15 mouse cellular contexts compared by ENCODE assay signal in the genomic region with DNA sequence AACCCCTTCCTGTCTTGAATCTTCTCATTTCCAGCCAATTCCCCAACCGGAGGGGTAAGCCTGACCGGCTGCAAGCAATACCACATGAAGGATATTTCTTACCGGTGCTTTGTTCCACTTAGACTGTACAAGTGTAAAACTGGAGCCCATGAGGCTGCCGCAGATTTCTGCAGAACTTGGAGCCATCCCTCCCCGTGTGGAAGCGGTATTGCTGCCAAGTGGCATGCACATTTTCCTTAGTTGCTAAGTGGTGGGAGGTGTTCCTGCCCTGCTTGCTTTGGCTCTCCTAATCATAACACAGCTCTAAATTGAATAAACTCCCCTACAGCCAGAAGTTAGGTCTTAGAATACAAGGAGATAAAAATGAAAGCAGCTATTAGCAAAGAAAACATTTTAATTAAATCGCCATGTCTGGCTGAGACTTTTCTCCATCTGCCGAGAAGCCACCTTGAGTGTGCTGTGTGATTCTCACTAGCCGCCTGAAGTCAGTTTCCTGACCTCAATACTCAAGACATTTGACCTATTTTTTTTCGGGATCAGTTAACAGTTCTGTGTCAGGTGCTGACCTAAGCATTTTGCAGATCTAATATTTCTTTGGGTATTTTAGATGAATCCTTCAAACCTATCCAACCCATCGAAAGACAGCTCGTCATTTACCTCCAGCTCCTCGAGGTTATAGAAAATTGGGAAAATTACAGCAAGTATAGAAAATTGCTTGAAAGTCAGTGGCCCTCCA. TPM values are rescaled to one million over a fixed set of nuclear protein-coding genes. Genes with fewer than 3 reads are reported as not detected.
DNase-seq lines count a peak whose midpoint lies in the region; ATAC-seq and TF ChIP-seq lines count a peak whose summit lies in the region.
"Had no signal": no experiment of that assay in that cellular context is flagged by ENCODE, and none has a peak within 500 bp of the region (broad histone marks: within the 10 kb centered on the region; RNA-seq: fewer than 3 reads in every experiment).

No protein-coding gene starts in this region.

- H3K4me2 ChIP-seq in heart, embryonic 15.5 days = no peak overlapping the region
- H3K4me2 ChIP-seq in CH12.LX (ENCODE audit: insufficient read depth, low read depth, poor library complexity, severe bottlenecking) = no peak overlapping the region
- H3K4me2 ChIP-seq: stomach, embryonic 15.5 days had no signal

- H3K9ac ChIP-seq in heart, embryonic 15.5 days = no peak overlapping the region
- H3K9ac ChIP-seq in CH12.LX (ENCODE audit: insufficient read depth, low read depth) = no peak overlapping the region
- H3K9ac ChIP-seq: stomach, embryonic 15.5 days had no signal

- TF ChIP-seq CTCF in CH12.LX (conservative IDR thresholded peaks at IDR 0.05 in 1 of 2, IDR thresholded peaks at IDR 0.05 in 1 of 2; ENCODE audit: low read depth in 2 of 2, low read length in 2 of 2) = no peak

- WGBS in heart, embryonic 15.5 days = 63% methylated on average over 13 of the region's 13 CpGs

- in situ Hi-C loops in CH12.LX (cut with MboI; ENCODE audit: low pct_ligation_motif_present, low pct_unique_long_range_greater_than_20kb, low sequenced_read_pairs) = no loop called here

- no peak for TF ChIP-seq RAD21 in CH12.LX (IDR thresholded peaks at IDR 0.05; ENCODE audit: low read depth, low read length)

- no peak overlapping the region for H3K4me3 ChIP-seq in heart, embryonic 15.5 days
- no peak overlapping the region for H3K4me3 ChIP-seq in CH12.LX (replicated peaks in 1 of 3; ENCODE audit: low read depth in 2 of 3, low read length in 2 of 3, poor library complexity in 1 of 3)
- H3K4me3 ChIP-seq: stomach, embryonic 15.5 days had no signal

- DNase-seq in heart, adult 8-10 months (ENCODE audit: low spot score) = no peak
- no peak for DNase-seq in CH12.LX (ENCODE audit: extremely low read depth)
- peak; percentile 90 for DNase-seq in brain, adult 2 months (ENCODE audit: low read depth, low spot score)
- DNase-seq in left cerebral cortex, postnatal 10 days (ENCODE audit: extremely low spot score in 1 of 2, low spot score in 2 of 2) = peak; percentile 60 to 65
- DNase-seq in spleen, postnatal 4 days (ENCODE audit: low spot score in 2 of 2) = no peak
- no peak for DNase-seq in urinary bladder, postnatal 10 days (ENCODE audit: low spot score)
- DNase-seq: heart, postnatal 4 days; kidney, adult 8-10 months had no signal

- TF ChIP-seq POLR2A in CH12.LX (IDR thresholded peaks at IDR 0.05; ENCODE audit: low read depth, low read length) = no peak

- no peaks in the 10 kb centered on the region for H3K9me3 ChIP-seq in heart, embryonic 15.5 days (replicated peaks)
- H3K9me3 ChIP-seq in CH12.LX (replicated peaks; ENCODE audit: low read length) = no peaks in the 10 kb centered on the region
- H3K9me3 ChIP-seq: stomach, embryonic 15.5 days had no signal

- 0 out of 2 replicates have a peak overlapping the region, but pooled peaks have one; percentile 22 for H3K27ac ChIP-seq in heart, embryonic 15.5 days
- H3K27ac ChIP-seq in CH12.LX (ENCODE audit: insufficient read depth, low read depth) = no peak overlapping the region
- H3K27ac ChIP-seq: macrophage; stomach, embryonic 15.5 days had no signal

- ATAC-seq in heart, embryonic 15.5 days (replicated peaks; ENCODE audit: insufficient number of reproducible peaks, insufficient read depth, low FRiP score, low read depth) = no peak
- ATAC-seq in inflammation-experienced regulatory T-cells, adult 6 months = no peak

- H3K79me2 ChIP-seq in CH12.LX (replicated peaks; ENCODE audit: control insufficient read depth, extremely low read depth, insufficient read depth, poor library complexity, severe bottlenecking) = no peaks in the 10 kb centered on the region

- no peak for TF ChIP-seq EP300 in CH12.LX (IDR thresholded peaks at IDR 0.05; ENCODE audit: low read length)

- H3K4me1 ChIP-seq in heart, embryonic 15.5 days (replicated peaks) = peaks cover 29% of the 10 kb centered on the region
- peaks cover 13 to 29% of the 10 kb centered on the region in 2 experiments for H3K4me1 ChIP-seq in CH12.LX (ENCODE audit: control insufficient read depth in 1 of 2, insufficient read depth in 2 of 2)

- dilution Hi-C loops in CH12.LX (cut with MboI; ENCODE audit: extremely low pct_ligation_motif_present, extremely low pct_unique_long_range_greater_than_20kb, low sequenced_read_pairs) = no loop called here

- intact Hi-C loops in left cerebral cortex, postnatal 10 days (cut with DNase I) = no loop called here

- no peaks in the 10 kb centered on the region for H3K27me3 ChIP-seq in heart, embryonic 15.5 days
- no peaks in the 10 kb centered on the region for H3K27me3 ChIP-seq in CH12.LX (replicated peaks)
- H3K27me3 ChIP-seq: stomach, embryonic 15.5 days had no signal

- peaks cover 28% of the 10 kb centered on the region for H3K36me3 ChIP-seq in heart, embryonic 15.5 days
- H3K36me3 ChIP-seq in CH12.LX (replicated peaks in 1 of 2; ENCODE audit: control insufficient read depth in 1 of 2, insufficient read depth in 1 of 2, low read length in 1 of 2) = peaks cover 43 to 58% of the 10 kb centered on the region in 2 experiments

TF ChIP-seq in CH12.LX, 34 proteins besides CTCF, POLR2A, EP300 and RAD21:
- TF ChIP-seq ZMIZ1 (IDR thresholded peaks at IDR 0.05; ENCODE audit: low read depth, low read length) (no peak), MAFK (IDR thresholded peaks at IDR 0.05; ENCODE audit: insufficient replicate concordance, low read length) (peak; percentile 76)

RNA-seq across cellular contexts. Expression of gene Cad, which starts 25.6 kb away (rescaled TPM):
- 11.0 and 19.0 TPM in 2 replicates for polyA plus RNA-seq in heart, embryonic 15.5 days (2015; fragmentation: Nextera tagmentation; extraction: Ambion mirVana)
- 10 to 100 TPM; 13.0 to 17.3 (median 16.3) TPM for total RNA-seq in heart, adult 8-10 months (2022)
- total RNA-seq in CH12.LX (2012; rRNA removed) (106 and 135 TPM in 2 replicates), CH12.LX (2014; rRNA removed) (43.1 and 44.3 TPM in 2 replicates)
- polyA plus RNA-seq in CH12.LX (2012; ENCODE audit: insufficient read length, low read depth) = 108 and 123 TPM in 2 replicates
- 10 to 100 TPM; 21.5 to 25.4 TPM for total RNA-seq in left cerebral cortex, postnatal 10 days (2021)
- 10 to 100 TPM in 1 of 3 experiments, 1 to 10 TPM in 2; 5.4 to 11.8 (median 7.8) TPM for polyA plus RNA-seq in inflammation-experienced regulatory T-cells, adult 6 months (2017; shearing (Covaris generic))

RNA-seq across cellular contexts. Expression of gene Dnajc5g, which starts 25.9 kb away (rescaled TPM):
- polyA plus RNA-seq in heart, embryonic 15.5 days (2015; fragmentation: Nextera tagmentation; extraction: Ambion mirVana) = not detected in 2 replicates
- not detected for total RNA-seq in heart, adult 8-10 months (2022)
- total RNA-seq in CH12.LX (2012; rRNA removed) (not detected in 2 replicates), CH12.LX (2014; rRNA removed) (not detected in 2 replicates)
- not detected in 2 replicates for polyA plus RNA-seq in CH12.LX (2012; ENCODE audit: insufficient read length, low read depth)
- total RNA-seq in left cerebral cortex, postnatal 10 days (2021) = not detected
- not detected for polyA plus RNA-seq in inflammation-experienced regulatory T-cells, adult 6 months (2017; shearing (Covaris generic))
- total RNA-seq: heart, postnatal 4 days; monocyte, adult 5-6 weeks had no signal
- polyA plus RNA-seq: forebrain, embryonic 11.5 days; limb, embryonic 11.5 days; macrophage; stomach, embryonic 15.5 days had no signal

RNA-seq across cellular contexts. Expression of gene Slc30a3, which starts 27.8 kb away (rescaled TPM):
- polyA plus RNA-seq in heart, embryonic 15.5 days (2015; fragmentation: Nextera tagmentation; extraction: Ambion mirVana) = 0.25 and 0.36 TPM in 2 replicates
- under 1 TPM in 1 of 4 experiments, not detected in 3; 0.16 TPM for total RNA-seq in heart, adult 8-10 months (2022)
- total RNA-seq in CH12.LX (2012; rRNA removed) = not detected in 2 replicates
- total RNA-seq in CH12.LX (2014; rRNA removed) = not detected in 2 replicates
- not detected in 2 replicates for polyA plus RNA-seq in CH12.LX (2012; ENCODE audit: insufficient read length, low read depth)
- 100 to 1,000 TPM; 101 to 118 TPM for total RNA-seq in left cerebral cortex, postnatal 10 days (2021)
- under 1 TPM in 2 of 3 experiments, not detected in 1; 0.45 to 0.57 TPM for polyA plus RNA-seq in inflammation-experienced regulatory T-cells, adult 6 months (2017; shearing (Covaris generic))
- total RNA-seq: monocyte, adult 5-6 weeks had no signal
- polyA plus RNA-seq: limb, embryonic 11.5 days; macrophage had no signal

RNA-seq across cellular contexts. Expression of gene Slc5a6, which starts 31.5 kb away (rescaled TPM):
- polyA plus RNA-seq in heart, embryonic 15.5 days (2015; fragmentation: Nextera tagmentation; extraction: Ambion mirVana) = 5.8 and 9.3 TPM in 2 replicates
- 10 to 100 TPM; 10.8 to 18.8 (median 12.4) TPM for total RNA-seq in heart, adult 8-10 months (2022)
- 10.9 and 15.4 TPM in 2 replicates for total RNA-seq in CH12.LX (2012; rRNA removed)
- total RNA-seq in CH12.LX (2014; rRNA removed) = 8.9 and 9.0 TPM in 2 replicates
- 17.1 and 18.6 TPM in 2 replicates for polyA plus RNA-seq in CH12.LX (2012; ENCODE audit: insufficient read length, low read depth)
- total RNA-seq in left cerebral cortex, postnatal 10 days (2021) = 10 to 100 TPM; 15.3 to 16.5 TPM
- polyA plus RNA-seq in inflammation-experienced regulatory T-cells, adult 6 months (2017; shearing (Covaris generic)) = 1 to 10 TPM; 4.9 to 7.0 (median 4.9) TPM

RNA-seq across cellular contexts. Expression of gene Atraid, which starts 32.1 kb away (rescaled TPM):
- polyA plus RNA-seq in heart, embryonic 15.5 days (2015; fragmentation: Nextera tagmentation; extraction: Ambion mirVana) = 116 and 118 TPM in 2 replicates
- total RNA-seq in heart, adult 8-10 months (2022) = 10 to 100 TPM; 51.3 to 56.5 (median 53.1) TPM
- 48.8 and 58.0 TPM in 2 replicates for total RNA-seq in CH12.LX (2012; rRNA removed)
- total RNA-seq in CH12.LX (2014; rRNA removed) = 88.7 TPM in 2 replicates
- 52.7 and 60.1 TPM in 2 replicates for polyA plus RNA-seq in CH12.LX (2012; ENCODE audit: insufficient read length, low read depth)
- 10 to 100 TPM; 72.4 to 77.2 TPM for total RNA-seq in left cerebral cortex, postnatal 10 days (2021)
- polyA plus RNA-seq in inflammation-experienced regulatory T-cells, adult 6 months (2017; shearing (Covaris generic)) = 10 to 100 TPM; 61.6 to 98.6 (median 81.7) TPM

Comparison
In these comparisons a context has a peak if more than half of its experiments do, and no peak if none do; other contexts are left out.
1. DNase-seq: peak in brain, adult 2 months (single experiment) and left cerebral cortex, postnatal 10 days (2 of 2); none in heart, adult 8-10 months (single experiment), CH12.LX (single experiment), spleen, postnatal 4 days (0 of 2) and urinary bladder, postnatal 10 days (single experiment).
2. RNA of gene Slc30a3, which starts 27.8 kb away (total RNA-seq): 101 to 118 TPM in left cerebral cortex, postnatal 10 days; 0.16 TPM in heart, adult 8-10 months and not detected in CH12.LX; every median in the first group is over 10 times any median in the second.